Comparison of ENCODE assay signal across 33 mouse cellular contexts in the genomic region with DNA sequence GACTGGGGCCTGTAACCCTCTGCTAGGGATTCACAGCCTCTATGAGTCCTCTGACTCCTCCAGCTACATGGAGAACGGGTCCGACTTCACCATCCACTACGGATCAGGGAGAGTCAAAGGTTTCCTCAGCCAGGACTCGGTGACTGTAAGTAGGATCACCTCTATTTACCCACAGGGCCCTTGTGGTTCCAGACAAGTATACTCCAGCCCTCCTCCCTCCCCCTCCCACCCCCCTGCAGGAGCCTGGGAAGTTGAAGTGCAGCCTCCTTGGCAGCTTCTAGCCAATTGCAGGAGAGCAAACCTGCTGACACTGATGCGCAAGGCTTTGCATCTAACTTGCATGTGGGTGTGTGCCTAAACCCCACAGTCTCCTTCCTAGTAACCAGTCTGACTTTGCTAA. TPM values are rescaled to one million over a fixed set of nuclear protein-coding genes. Genes with fewer than 3 reads are reported as not detected.
DNase-seq lines count a peak whose midpoint lies in the region; ATAC-seq and TF ChIP-seq lines count a peak whose summit lies in the region.
"Had no signal": no experiment of that assay in that cellular context is flagged by ENCODE, and none has a peak within 500 bp of the region (broad histone marks: within the 10 kb centered on the region; RNA-seq: fewer than 3 reads in every experiment).

No protein-coding gene starts in this region.

- TF ChIP-seq CTCF in lung, adult 2 months (IDR thresholded peaks at IDR 0.05; ENCODE audit: insufficient read depth, low read length) = no peak
- no peak for TF ChIP-seq CTCF in CH12.LX (conservative IDR thresholded peaks at IDR 0.05 in 1 of 2, IDR thresholded peaks at IDR 0.05 in 1 of 2; ENCODE audit: low read depth in 2 of 2, low read length in 2 of 2)
- no peak for TF ChIP-seq CTCF in stomach, postnatal 0 days (IDR thresholded peaks at IDR 0.05; ENCODE audit: low read depth)

- no peak overlapping the region for H3K4me2 ChIP-seq in forebrain, embryonic 13.5 days
- H3K4me2 ChIP-seq in forebrain, embryonic 16.5 days (ENCODE audit: low read length) = no peak overlapping the region
- no peak overlapping the region for H3K4me2 ChIP-seq in lung, embryonic 15.5 days
- peak overlapping the region; percentile 39; the same call in 1 of the 2 replicates for H3K4me2 ChIP-seq in CH12.LX (ENCODE audit: insufficient read depth, low read depth, poor library complexity, severe bottlenecking)
- H3K4me2 ChIP-seq in stomach, postnatal 0 days (replicated peaks; ENCODE audit: low read depth) = no peak overlapping the region
- no peak overlapping the region for H3K4me2 ChIP-seq in midbrain, embryonic 16.5 days (ENCODE audit: low read length)
- H3K4me2 ChIP-seq: embryonic facial prominence, embryonic 13.5 days; forebrain, embryonic 15.5 days; heart, embryonic 12.5 days; heart, embryonic 15.5 days; hindbrain, embryonic 14.5 days had no signal

- no peak for DNase-seq in lung, adult 2 months
- DNase-seq in CH12.LX (ENCODE audit: extremely low read depth) = peak; percentile 51
- peak; percentile 14 for DNase-seq in stomach, postnatal 0 days (ENCODE audit: low spot score)
- DNase-seq: adrenal gland, adult 2 months; adrenal gland, postnatal 14 days; B cell, adult 2 months; cerebellum, adult 11 months; cerebellum, adult 2 months; cerebellum, postnatal 10 days; cerebellum, postnatal 36 days; embryo, embryonic 11 days; gastrocnemius, postnatal 14 days; heart, adult 18-20 months; heart, postnatal 10 days; heart, postnatal 36 days had no signal

- TF ChIP-seq POLR2A in lung, adult 2 months (IDR thresholded peaks at IDR 0.05; ENCODE audit: borderline replicate concordance, extremely low read depth, low read depth, low read length) = no peak
- no peak for TF ChIP-seq POLR2A in CH12.LX (IDR thresholded peaks at IDR 0.05; ENCODE audit: low read depth, low read length)

- H3K79me2 ChIP-seq in CH12.LX (replicated peaks; ENCODE audit: control insufficient read depth, extremely low read depth, insufficient read depth, poor library complexity, severe bottlenecking) = no peaks in the 10 kb centered on the region

- TF ChIP-seq EP300 in CH12.LX (IDR thresholded peaks at IDR 0.05; ENCODE audit: low read length) = no peak
- no peak for TF ChIP-seq EP300 in stomach, postnatal 0 days (optimal IDR thresholded peaks at IDR 0.05)

- dilution Hi-C loops in CH12.LX (cut with MboI; ENCODE audit: extremely low pct_ligation_motif_present, extremely low pct_unique_long_range_greater_than_20kb, low sequenced_read_pairs) = no loop called here

- ATAC-seq in forebrain, embryonic 13.5 days = no peak
- ATAC-seq in forebrain, embryonic 16.5 days = no peak
- peak; percentile 27; the same call in 1 of the 2 replicates for ATAC-seq in lung, embryonic 15.5 days (ENCODE audit: borderline replicate concordance, extremely low read depth, low FRiP score, low TSS enrichment)
- no peak for ATAC-seq in stomach, postnatal 0 days (ENCODE audit: low FRiP score, low TSS enrichment)
- ATAC-seq in midbrain, embryonic 16.5 days = no peak
- ATAC-seq: forebrain, embryonic 15.5 days had no signal

- in situ Hi-C loops in CH12.LX (cut with MboI; ENCODE audit: low pct_ligation_motif_present, low pct_unique_long_range_greater_than_20kb, low sequenced_read_pairs) = loop anchor here (25.0 kb wide), 1 partner anchor 318 kb away; a partner anchor contains a TSS

- TF ChIP-seq RAD21 in CH12.LX (IDR thresholded peaks at IDR 0.05; ENCODE audit: low read depth, low read length) = no peak

- 0 out of 2 replicates have a peak overlapping the region, but pooled peaks have one; percentile 8 for H3K9ac ChIP-seq in forebrain, embryonic 13.5 days
- no peak overlapping the region for H3K9ac ChIP-seq in forebrain, embryonic 16.5 days (replicated peaks; ENCODE audit: low read depth, low read length)
- H3K9ac ChIP-seq in lung, embryonic 15.5 days = no peak overlapping the region
- H3K9ac ChIP-seq in CH12.LX (ENCODE audit: insufficient read depth, low read depth) = no peak overlapping the region
- no peak overlapping the region for H3K9ac ChIP-seq in stomach, postnatal 0 days (ENCODE audit: low read length)
- no peak overlapping the region for H3K9ac ChIP-seq in midbrain, embryonic 16.5 days (ENCODE audit: low read depth, low read length)
- H3K9ac ChIP-seq: embryonic facial prominence, embryonic 13.5 days; forebrain, embryonic 15.5 days; heart, embryonic 12.5 days; heart, embryonic 15.5 days; hindbrain, embryonic 14.5 days had no signal

- H3K4me3 ChIP-seq in forebrain, embryonic 13.5 days = no peak overlapping the region
- no peak overlapping the region for H3K4me3 ChIP-seq in forebrain, embryonic 16.5 days (replicated peaks; ENCODE audit: low read length)
- no peak overlapping the region for H3K4me3 ChIP-seq in lung, embryonic 15.5 days
- no peak overlapping the region for H3K4me3 ChIP-seq in lung, adult 2 months (replicated peaks; ENCODE audit: extremely low read depth, low read depth, low read length)
- H3K4me3 ChIP-seq in CH12.LX (replicated peaks in 1 of 3; ENCODE audit: low read depth in 2 of 3, low read length in 2 of 3, poor library complexity in 1 of 3) = no peak overlapping the region
- no peak overlapping the region for H3K4me3 ChIP-seq in stomach, postnatal 0 days (ENCODE audit: low read depth, low read length)
- H3K4me3 ChIP-seq in midbrain, embryonic 16.5 days (ENCODE audit: low read depth, low read length) = no peak overlapping the region
- H3K4me3 ChIP-seq: embryonic facial prominence, embryonic 10.5 days; embryonic facial prominence, embryonic 13.5 days; erythroblast, embryonic 14.5 days; forebrain, embryonic 15.5 days; heart, embryonic 12.5 days; heart, embryonic 15.5 days; hindbrain, embryonic 10.5 days had no signal

- WGBS in forebrain, embryonic 13.5 days = 54% methylated on average over 5 of the region's 5 CpGs
- WGBS in forebrain, embryonic 16.5 days = 50% methylated on average over 5 of the region's 5 CpGs
- WGBS in lung, embryonic 15.5 days = 29% methylated on average over 5 of the region's 5 CpGs
- 49% methylated on average over 5 of the region's 5 CpGs for WGBS in lung, adult 2 months
- 46% methylated on average over 5 of the region's 5 CpGs for WGBS in stomach, postnatal 0 days
- WGBS in midbrain, embryonic 16.5 days = 43% methylated on average over 5 of the region's 5 CpGs

- peaks cover 15% of the 10 kb centered on the region; the same call in 1 of the 2 replicates for H3K27me3 ChIP-seq in forebrain, embryonic 13.5 days
- H3K27me3 ChIP-seq in forebrain, embryonic 16.5 days (replicated peaks; ENCODE audit: control insufficient read depth, insufficient read depth, low read length) = peaks cover 2% of the 10 kb centered on the region; the same call in 1 of the 2 replicates
- H3K27me3 ChIP-seq in lung, embryonic 15.5 days = peaks cover 47% of the 10 kb centered on the region; the same call in 1 of the 2 replicates
- H3K27me3 ChIP-seq in CH12.LX (replicated peaks) = peaks cover 78% of the 10 kb centered on the region
- H3K27me3 ChIP-seq in stomach, postnatal 0 days (ENCODE audit: control insufficient read depth, insufficient read depth, low read length) = no peaks in the 10 kb centered on the region
- no peaks in the 10 kb centered on the region; the same call in 1 of the 2 replicates for H3K27me3 ChIP-seq in midbrain, embryonic 16.5 days (ENCODE audit: control insufficient read depth, insufficient read depth, low read depth, low read length)
- H3K27me3 ChIP-seq: forebrain, embryonic 15.5 days had no signal

- H3K4me1 ChIP-seq in forebrain, embryonic 13.5 days = peaks cover 6% of the 10 kb centered on the region
- H3K4me1 ChIP-seq in forebrain, embryonic 16.5 days (replicated peaks; ENCODE audit: control insufficient read depth, insufficient read depth, low read length) = peaks cover 10% of the 10 kb centered on the region
- peaks cover 11% of the 10 kb centered on the region for H3K4me1 ChIP-seq in lung, embryonic 15.5 days
- H3K4me1 ChIP-seq in lung, adult 2 months (ENCODE audit: control insufficient read depth, insufficient read depth, low read length) = no peaks in the 10 kb centered on the region
- H3K4me1 ChIP-seq in CH12.LX (ENCODE audit: control insufficient read depth in 1 of 2, insufficient read depth in 2 of 2) = peaks cover 18 to 32% of the 10 kb centered on the region in 2 experiments
- H3K4me1 ChIP-seq in stomach, postnatal 0 days (replicated peaks; ENCODE audit: control insufficient read depth, insufficient read depth) = no peaks in the 10 kb centered on the region
- no peaks in the 10 kb centered on the region for H3K4me1 ChIP-seq in midbrain, embryonic 16.5 days (ENCODE audit: control insufficient read depth, insufficient read depth, low read length)
- H3K4me1 ChIP-seq: heart, embryonic 12.5 days; heart, embryonic 15.5 days had no signal

- no peaks in the 10 kb centered on the region for H3K36me3 ChIP-seq in forebrain, embryonic 13.5 days (ENCODE audit: poor library complexity, severe bottlenecking)
- no peaks in the 10 kb centered on the region for H3K36me3 ChIP-seq in forebrain, embryonic 16.5 days (ENCODE audit: control insufficient read depth, insufficient read depth)
- H3K36me3 ChIP-seq in lung, embryonic 15.5 days = no peaks in the 10 kb centered on the region
- no peaks in the 10 kb centered on the region for H3K36me3 ChIP-seq in CH12.LX (replicated peaks in 1 of 2; ENCODE audit: control insufficient read depth in 1 of 2, insufficient read depth in 1 of 2, low read length in 1 of 2)
- no peaks in the 10 kb centered on the region for H3K36me3 ChIP-seq in stomach, postnatal 0 days (ENCODE audit: control insufficient read depth, insufficient read depth, low read length)
- H3K36me3 ChIP-seq in midbrain, embryonic 16.5 days (ENCODE audit: control insufficient read depth, insufficient read depth, low read length) = no peaks in the 10 kb centered on the region
- H3K36me3 ChIP-seq: embryonic facial prominence, embryonic 10.5 days; embryonic facial prominence, embryonic 13.5 days; forebrain, embryonic 15.5 days; heart, embryonic 12.5 days; heart, embryonic 15.5 days; hindbrain, embryonic 10.5 days had no signal

- no peak overlapping the region for H3K27ac ChIP-seq in forebrain, embryonic 13.5 days
- H3K27ac ChIP-seq in forebrain, embryonic 16.5 days (ENCODE audit: low read length) = no peak overlapping the region
- H3K27ac ChIP-seq in lung, embryonic 15.5 days = no peak overlapping the region
- no peak overlapping the region for H3K27ac ChIP-seq in CH12.LX (ENCODE audit: insufficient read depth, low read depth)
- no peak overlapping the region for H3K27ac ChIP-seq in stomach, postnatal 0 days (replicated peaks)
- no peak overlapping the region for H3K27ac ChIP-seq in midbrain, embryonic 16.5 days (ENCODE audit: low read length)
- H3K27ac ChIP-seq: embryonic facial prominence, embryonic 10.5 days; embryonic facial prominence, embryonic 13.5 days; forebrain, embryonic 15.5 days; heart, embryonic 15.5 days; hindbrain, embryonic 10.5 days; hindbrain, embryonic 14.5 days had no signal

- H3K9me3 ChIP-seq in forebrain, embryonic 13.5 days (replicated peaks) = no peaks in the 10 kb centered on the region
- no peaks in the 10 kb centered on the region for H3K9me3 ChIP-seq in forebrain, embryonic 16.5 days (ENCODE audit: control insufficient read depth, low read length)
- H3K9me3 ChIP-seq in lung, embryonic 15.5 days = no peaks in the 10 kb centered on the region
- no peaks in the 10 kb centered on the region for H3K9me3 ChIP-seq in CH12.LX (replicated peaks; ENCODE audit: low read length)
- no peaks in the 10 kb centered on the region for H3K9me3 ChIP-seq in stomach, postnatal 0 days (ENCODE audit: control insufficient read depth, low read length)
- no peaks in the 10 kb centered on the region for H3K9me3 ChIP-seq in midbrain, embryonic 16.5 days (replicated peaks; ENCODE audit: control insufficient read depth, low read length, poor library complexity, severe bottlenecking)
- H3K9me3 ChIP-seq: embryonic facial prominence, embryonic 10.5 days; embryonic facial prominence, embryonic 13.5 days; forebrain, embryonic 15.5 days; heart, embryonic 12.5 days; heart, embryonic 15.5 days; hindbrain, embryonic 10.5 days had no signal

RNA-seq across cellular contexts. Expression of a gene that starts 5.2 kb away (rescaled TPM):
- polyA plus RNA-seq in forebrain, embryonic 13.5 days (2015; fragmentation: Nextera tagmentation; extraction: Ambion mirVana) = not detected in 2 replicates
- 0.30 TPM in 1 of 2 replicates, not detected in the other for polyA plus RNA-seq in forebrain, embryonic 16.5 days (2015; fragmentation: Nextera tagmentation; extraction: Ambion mirVana)
- polyA plus RNA-seq in lung, embryonic 15.5 days (2015; fragmentation: Nextera tagmentation; extraction: Ambion mirVana) = 1.5 TPM in 2 replicates
- 0.07 TPM in 2 replicates for polyA plus RNA-seq in lung, adult 2 months (2012; rRNA removed)
- total RNA-seq in CH12.LX (2012; rRNA removed) (0.08 TPM in 1 of 2 replicates, not detected in the other), CH12.LX (2014; rRNA removed) (not detected in 2 replicates)
- not detected in 2 replicates for polyA plus RNA-seq in CH12.LX (2012; ENCODE audit: insufficient read length, low read depth)
- 2.9 and 6.1 TPM in 2 replicates for polyA plus RNA-seq in stomach, postnatal 0 days (2015; fragmentation: Nextera tagmentation; extraction: Ambion mirVana)
- polyA plus RNA-seq in midbrain, embryonic 16.5 days (2015; fragmentation: Nextera tagmentation; extraction: Ambion mirVana) = 0.35 TPM in 1 of 2 replicates, not detected in the other
- total RNA-seq: gastrocnemius, postnatal 14 days; heart, adult 18-20 months had no signal
- polyA plus RNA-seq: embryonic facial prominence, embryonic 10.5 days; erythroblast, embryonic 14.5 days; forebrain, embryonic 15.5 days had no signal

RNA-seq across cellular contexts. Expression of a gene that starts 7.9 kb away (rescaled TPM):
- polyA plus RNA-seq in forebrain, embryonic 13.5 days (2015; fragmentation: Nextera tagmentation; extraction: Ambion mirVana) = 2.9 TPM in 2 replicates
- 4.5 and 9.5 TPM in 2 replicates for polyA plus RNA-seq in forebrain, embryonic 16.5 days (2015; fragmentation: Nextera tagmentation; extraction: Ambion mirVana)
- polyA plus RNA-seq in lung, embryonic 15.5 days (2015; fragmentation: Nextera tagmentation; extraction: Ambion mirVana) = 2.7 and 3.0 TPM in 2 replicates
- polyA plus RNA-seq in lung, adult 2 months (2012; rRNA removed) = 0.59 and 0.93 TPM in 2 replicates
- total RNA-seq in CH12.LX (2012; rRNA removed) (0.17 and 0.30 TPM in 2 replicates), CH12.LX (2014; rRNA removed) (not detected in 2 replicates)
- not detected in 2 replicates for polyA plus RNA-seq in CH12.LX (2012; ENCODE audit: insufficient read length, low read depth)
- polyA plus RNA-seq in stomach, postnatal 0 days (2015; fragmentation: Nextera tagmentation; extraction: Ambion mirVana) = 2.8 and 4.2 TPM in 2 replicates
- 24.6 and 26.5 TPM in 2 replicates for polyA plus RNA-seq in midbrain, embryonic 16.5 days (2015; fragmentation: Nextera tagmentation; extraction: Ambion mirVana)
- polyA plus RNA-seq: erythroblast, embryonic 14.5 days had no signal

RNA-seq across cellular contexts. Expression of a gene that starts 33.8 kb away (rescaled TPM):
- not detected in 2 replicates for polyA plus RNA-seq in forebrain, embryonic 13.5 days (2015; fragmentation: Nextera tagmentation; extraction: Ambion mirVana)
- 0.60 and 0.63 TPM in 2 replicates for polyA plus RNA-seq in forebrain, embryonic 16.5 days (2015; fragmentation: Nextera tagmentation; extraction: Ambion mirVana)
- polyA plus RNA-seq in lung, embryonic 15.5 days (2015; fragmentation: Nextera tagmentation; extraction: Ambion mirVana) = 7.7 and 8.3 TPM in 2 replicates
- 0.56 and 0.81 TPM in 2 replicates for polyA plus RNA-seq in lung, adult 2 months (2012; rRNA removed)
- total RNA-seq in CH12.LX (2012; rRNA removed) (not detected in 2 replicates), CH12.LX (2014; rRNA removed) (not detected in 2 replicates)
- polyA plus RNA-seq in CH12.LX (2012; ENCODE audit: insufficient read length, low read depth) = not detected in 2 replicates
- polyA plus RNA-seq in stomach, postnatal 0 days (2015; fragmentation: Nextera tagmentation; extraction: Ambion mirVana) = not detected in 2 replicates
- polyA plus RNA-seq in midbrain, embryonic 16.5 days (2015; fragmentation: Nextera tagmentation; extraction: Ambion mirVana) = not detected in 2 replicates
- total RNA-seq: adrenal gland, adult 2 months; adrenal gland, postnatal 14 days; adrenal gland, postnatal 4 days; gastrocnemius, adult 18-20 months; gastrocnemius, postnatal 14 days; heart, adult 18-20 months; heart, postnatal 10 days; heart, postnatal 36 days; MEL had no signal
- polyA plus RNA-seq: adrenal gland, adult 2 months; cerebellum, adult 2 months; cortical plate, adult 2 months; embryonic facial prominence, embryonic 10.5 days; embryonic facial prominence, embryonic 13.5 days; erythroblast, embryonic 14.5 days; forebrain, embryonic 15.5 days; gonadal fat pad, adult 2 months; heart, embryonic 12.5 days; heart, embryonic 15.5 days; hindbrain, embryonic 10.5 days; hindbrain, embryonic 14.5 days; intestine, embryonic 14.5 days had no signal

RNA-seq across cellular contexts. Expression of a gene that starts 45.9 kb away (rescaled TPM):
- polyA plus RNA-seq in forebrain, embryonic 13.5 days (2015; fragmentation: Nextera tagmentation; extraction: Ambion mirVana) = not detected in 2 replicates
- not detected in 2 replicates for polyA plus RNA-seq in forebrain, embryonic 16.5 days (2015; fragmentation: Nextera tagmentation; extraction: Ambion mirVana)
- 0.16 TPM in 1 of 2 replicates, not detected in the other for polyA plus RNA-seq in lung, embryonic 15.5 days (2015; fragmentation: Nextera tagmentation; extraction: Ambion mirVana)
- 1.1 and 1.3 TPM in 2 replicates for polyA plus RNA-seq in lung, adult 2 months (2012; rRNA removed)
- total RNA-seq in CH12.LX (2012; rRNA removed) (not detected in 2 replicates), CH12.LX (2014; rRNA removed) (not detected in 2 replicates)
- polyA plus RNA-seq in CH12.LX (2012; ENCODE audit: insufficient read length, low read depth) = not detected in 2 replicates
- 7.6 and 10.8 TPM in 2 replicates for polyA plus RNA-seq in stomach, postnatal 0 days (2015; fragmentation: Nextera tagmentation; extraction: Ambion mirVana)
- polyA plus RNA-seq in midbrain, embryonic 16.5 days (2015; fragmentation: Nextera tagmentation; extraction: Ambion mirVana) = not detected in 2 replicates
- total RNA-seq: gastrocnemius, adult 18-20 months; gastrocnemius, postnatal 14 days; heart, adult 18-20 months; heart, postnatal 10 days; heart, postnatal 36 days; MEL had no signal
- polyA plus RNA-seq: adrenal gland, adult 2 months; cerebellum, adult 2 months; embryonic facial prominence, embryonic 10.5 days; embryonic facial prominence, embryonic 13.5 days; erythroblast, embryonic 14.5 days; heart, embryonic 12.5 days; heart, embryonic 15.5 days; hindbrain, embryonic 10.5 days; hindbrain, embryonic 14.5 days had no signal
